Mouse (Mus musculus) hindbrain, embryonic 13.5 days (tissue): ENCODE measurements around the gene Fam193b. TPM values are rescaled to one million over a fixed set of nuclear protein-coding genes. Genes with fewer than 3 reads are reported as not detected.

Experiments
- ATAC-seq: fragments of 200-750 bp; cut with Nextera tagmentation; 2 replicates; pipeline ENCODE4 v1.8.0; 2017; ENCODE audit warnings: moderate TSS enrichment; ENCODE audit not compliant: low FRiP score
- H3K27ac ChIP-seq: fragments of 300-500 bp; sonication (generic); 2 replicates; pipeline ENCODE4 v1.5.1; 2015; ENCODE audit warnings: inconsistent platforms, mild to moderate bottlenecking, moderate library complexity
- H3K27me3 ChIP-seq: fragments of 300-500 bp; sonication (generic); 2 replicates; pipeline ENCODE4 v1.6.1; 2015; ENCODE audit warnings: mild to moderate bottlenecking, inconsistent platforms
- H3K36me3 ChIP-seq: fragments of 300-500 bp; sonication (generic); 2 replicates; pipeline ENCODE4 v1.6.1; 2015; ENCODE audit warnings: mild to moderate bottlenecking, inconsistent platforms
- H3K4me1 ChIP-seq: fragments of 300-500 bp; sonication (generic); replicated peaks from 2 replicates; pipeline ENCODE4 v1.6.1; 2015; ENCODE audit warnings: inconsistent platforms
- H3K4me2 ChIP-seq: fragments of 300-500 bp; sonication (generic); 2 replicates; pipeline ENCODE4 v1.6.1; 2015; ENCODE audit warnings: inconsistent platforms, mild to moderate bottlenecking, moderate library complexity
- H3K4me3 ChIP-seq: fragments of 300-500 bp; sonication (generic); 2 replicates; pipeline ENCODE4 v1.5.1; 2015; ENCODE audit warnings: mild to moderate bottlenecking, inconsistent platforms
- H3K9ac ChIP-seq: fragments of 300-500 bp; sonication (generic); 2 replicates; pipeline ENCODE4 v1.6.1; 2015; ENCODE audit warnings: mild to moderate bottlenecking, inconsistent platforms
- H3K9me3 ChIP-seq: fragments of 300-500 bp; sonication (generic); 2 replicates; pipeline ENCODE4 v1.6.1; 2016; ENCODE audit warnings: inconsistent platforms
- WGBS: fragments of 180-500 bp; shearing (Covaris S2); methylation state at CpG from one replicate; pipeline ENCODE4 v1.1.7; 2015; 5-methylcytosine and 5-hydroxymethylcytosine counted together
- polyA plus RNA-seq: library from polyadenylated mRNA; unstranded; fragments of >200 nt; fragmentation: Nextera tagmentation; extraction: Ambion mirVana; gene quantifications from 2 replicates; pipeline ENCODE4 v1.2.1, GENCODE M21; 2015

Fam193b gene
- polyA plus RNA-seq, result 57.0 and 57.1 TPM in 2 replicates

DNA sequence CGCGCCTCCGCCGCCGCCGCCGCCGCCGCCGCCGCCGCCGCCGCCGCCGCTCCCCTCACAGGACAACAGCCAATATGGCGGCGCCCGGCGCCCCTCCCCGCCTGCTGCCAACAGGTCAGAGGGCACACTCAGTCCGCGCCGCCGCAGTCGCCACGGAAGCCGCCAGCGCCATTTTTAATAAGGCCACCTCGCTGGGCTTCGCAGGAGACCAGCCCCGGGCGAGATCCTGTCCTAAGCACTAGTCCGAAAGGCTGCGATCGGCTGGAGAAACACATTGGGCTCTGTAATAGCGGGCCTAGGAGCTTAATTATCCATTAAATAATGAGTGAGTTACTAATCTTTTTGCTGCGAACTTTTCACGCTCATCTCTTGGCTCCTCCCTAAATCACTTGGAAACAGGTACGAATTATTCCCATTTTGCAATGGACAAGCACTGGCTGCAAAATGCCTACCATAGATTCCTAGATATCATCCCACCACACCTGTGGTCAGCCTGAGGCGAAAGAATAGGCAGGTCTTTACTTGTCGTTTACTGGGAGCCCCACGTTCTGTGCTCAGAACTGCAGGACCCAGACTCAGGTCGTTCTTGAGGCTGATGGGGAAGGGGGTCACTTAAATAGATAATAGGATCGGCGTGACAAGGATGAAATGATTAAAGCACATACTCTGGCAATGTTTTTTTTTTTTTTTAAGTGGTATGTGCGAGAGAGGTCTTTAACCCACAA is at the start of gene Fam193b:
Gene Fam193b, minus strand, starts transcription at position 94 of the 725 bp plus-strand sequence.
- Histone ChIP-seq H3K4me2 (peak within 1 kb of the TSS; percentile 98), H3K4me1 (peaks cover 44% of the 10 kb centered on the region), H3K36me3 (peaks cover 12% of the 10 kb centered on the region), H3K4me3 (peak within 1 kb of the TSS; percentile 94), H3K9me3 (no peaks in the 10 kb centered on the region), H3K9ac (peak within 1 kb of the TSS; percentile 99), H3K27me3 (no peaks in the 10 kb centered on the region), H3K27ac (peak within 1 kb of the TSS; percentile 94)
- 2% methylated on average over 44 of the region's 47 CpGs for WGBS
- peak; percentile 82 for ATAC-seq

- 86% methylated on average over 2 of the region's 2 CpGs for WGBS
- peaks cover 23% of the 10 kb centered on the region for H3K4me1 ChIP-seq
- no peak overlapping the region for H3K27ac ChIP-seq
- H3K9ac ChIP-seq, result no peak overlapping the region
- no peaks in the 10 kb centered on the region for H3K27me3 ChIP-seq
- no peaks in the 10 kb centered on the region for H3K9me3 ChIP-seq
- H3K4me2 ChIP-seq, result no peak overlapping the region
- ATAC-seq, result no peak
- peaks cover 6% of the 10 kb centered on the region for H3K36me3 ChIP-seq
- H3K4me3 ChIP-seq, result no peak overlapping the region
Observed at GRCm38 (mm10) chr13:55620275-55620674, 49.4 kb upstream of the Fam193b start.

DNA sequence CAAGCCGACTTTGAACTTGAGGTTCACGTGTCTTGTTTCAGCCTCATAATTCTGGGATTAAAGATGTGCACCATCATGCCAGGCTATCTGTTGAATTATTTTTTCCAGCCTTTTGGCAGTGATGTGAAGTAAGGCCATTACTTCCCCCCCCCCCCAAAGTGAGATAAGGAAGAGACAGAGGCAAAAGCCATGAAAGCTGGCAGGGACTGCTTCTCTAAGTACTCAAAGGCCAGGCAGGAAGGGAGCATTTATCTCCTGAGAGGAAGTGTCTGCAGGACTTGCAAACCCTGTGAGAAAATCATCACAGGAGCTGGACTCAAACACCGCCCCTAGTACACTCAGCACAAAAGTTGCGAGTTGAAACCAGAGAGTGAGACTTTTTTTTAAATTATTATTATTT is 48.4 kb upstream of the Fam193b start:
- no peaks in the 10 kb centered on the region for H3K27me3 ChIP-seq
- H3K4me2 ChIP-seq, result no peak overlapping the region
- no peak overlapping the region for H3K9ac ChIP-seq
- no peak for ATAC-seq
- 93% methylated on average over 4 of the region's 4 CpGs for WGBS
- peaks cover 8% of the 10 kb centered on the region for H3K36me3 ChIP-seq
- H3K4me3 ChIP-seq, result no peak overlapping the region
- no peaks in the 10 kb centered on the region for H3K9me3 ChIP-seq
- peaks cover 14% of the 10 kb centered on the region for H3K4me1 ChIP-seq
- H3K27ac ChIP-seq, result no peak overlapping the region

DNA sequence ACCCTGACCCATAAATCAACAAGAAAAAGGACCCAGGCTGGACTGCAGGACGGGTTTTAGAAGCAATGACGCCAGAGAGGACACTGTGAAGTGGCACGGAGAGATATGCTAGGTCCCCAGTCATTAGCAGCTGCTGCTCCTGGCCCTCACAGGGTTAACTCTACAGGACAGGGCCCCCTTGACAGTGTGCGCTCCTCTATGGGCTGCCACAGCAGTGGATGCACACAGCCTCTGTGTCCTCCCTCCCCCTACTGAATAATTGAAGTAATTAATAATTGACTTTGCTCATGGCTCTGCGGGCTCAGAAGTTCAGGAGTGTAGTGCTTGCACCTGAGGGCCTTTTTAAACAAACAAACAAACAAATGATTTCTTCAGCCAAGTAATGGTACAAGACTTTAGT is 42.6 kb upstream of the Fam193b start:
- no peak overlapping the region for H3K4me3 ChIP-seq
- 52% methylated on average over 5 of the region's 5 CpGs for WGBS
- peaks cover 44% of the 10 kb centered on the region for H3K36me3 ChIP-seq

DNA sequence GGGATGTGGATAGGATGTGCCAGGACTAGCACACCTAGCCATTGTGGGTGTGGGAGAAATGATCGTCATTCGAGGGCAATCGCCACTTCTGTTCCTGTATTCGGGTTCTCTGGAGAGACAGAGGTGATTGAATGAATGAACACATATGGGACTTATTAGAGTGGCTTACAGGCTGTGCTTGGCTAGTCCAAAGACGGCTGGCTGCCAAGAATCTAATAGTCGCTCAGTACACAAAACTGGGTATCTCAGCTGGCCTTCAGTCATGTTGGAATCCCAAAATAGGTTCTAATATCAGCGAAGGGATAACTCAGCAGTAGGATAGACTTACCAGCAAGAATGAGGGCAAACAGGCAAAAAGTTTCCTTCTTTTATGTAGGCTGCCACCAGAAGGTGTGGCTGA is 41.1 kb upstream of the Fam193b start:
- ATAC-seq, result no peak
- 90% methylated on average over 7 of the region's 7 CpGs for WGBS
- peaks cover 59% of the 10 kb centered on the region for H3K36me3 ChIP-seq
- no peak overlapping the region for H3K27ac ChIP-seq
- no peaks in the 10 kb centered on the region for H3K4me1 ChIP-seq
- no peak overlapping the region for H3K4me2 ChIP-seq
- H3K4me3 ChIP-seq, result no peak overlapping the region
- H3K9ac ChIP-seq, result no peak overlapping the region
- no peaks in the 10 kb centered on the region for H3K27me3 ChIP-seq
- no peaks in the 10 kb centered on the region for H3K9me3 ChIP-seq

More for the DNA sequence above, 42.6 kb upstream of the Fam193b start:
- no peaks in the 10 kb centered on the region for H3K4me1 ChIP-seq
- no peaks in the 10 kb centered on the region for H3K27me3 ChIP-seq
- H3K9ac ChIP-seq, result no peak overlapping the region
- no peaks in the 10 kb centered on the region for H3K9me3 ChIP-seq
- H3K27ac ChIP-seq, result no peak overlapping the region
- ATAC-seq, result no peak
- no peak overlapping the region for H3K4me2 ChIP-seq

DNA sequence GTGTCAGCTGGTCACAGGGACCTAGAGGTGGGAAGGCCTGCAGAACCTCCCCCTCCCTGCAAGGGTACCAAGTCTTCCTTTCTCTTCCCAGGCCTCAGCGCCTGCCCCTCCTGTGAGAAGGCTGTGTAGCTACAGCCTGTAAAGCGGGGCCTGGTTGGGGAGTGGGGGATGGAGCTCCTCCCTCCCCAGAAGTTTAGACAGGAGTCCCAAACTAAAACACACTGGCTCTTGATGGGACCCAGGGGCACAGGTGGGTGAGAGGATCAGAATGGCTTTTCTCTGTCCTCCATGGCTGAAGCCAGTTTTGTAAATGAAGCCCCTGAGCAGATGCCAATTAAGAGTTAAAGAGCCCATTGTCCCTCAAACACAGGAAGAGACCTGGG is 36.7 kb upstream of the Fam193b start:
- Histone ChIP-seq H3K4me3 (no peak overlapping the region), H3K4me1 (peaks cover 4% of the 10 kb centered on the region), H3K4me2 (no peak overlapping the region), H3K9me3 (no peaks in the 10 kb centered on the region), H3K9ac (no peak overlapping the region), H3K27me3 (no peaks in the 10 kb centered on the region), H3K36me3 (peaks cover 81% of the 10 kb centered on the region), H3K27ac (no peak overlapping the region)
- no peak for ATAC-seq
- 92% methylated on average over 2 of the region's 2 CpGs for WGBS

DNA sequence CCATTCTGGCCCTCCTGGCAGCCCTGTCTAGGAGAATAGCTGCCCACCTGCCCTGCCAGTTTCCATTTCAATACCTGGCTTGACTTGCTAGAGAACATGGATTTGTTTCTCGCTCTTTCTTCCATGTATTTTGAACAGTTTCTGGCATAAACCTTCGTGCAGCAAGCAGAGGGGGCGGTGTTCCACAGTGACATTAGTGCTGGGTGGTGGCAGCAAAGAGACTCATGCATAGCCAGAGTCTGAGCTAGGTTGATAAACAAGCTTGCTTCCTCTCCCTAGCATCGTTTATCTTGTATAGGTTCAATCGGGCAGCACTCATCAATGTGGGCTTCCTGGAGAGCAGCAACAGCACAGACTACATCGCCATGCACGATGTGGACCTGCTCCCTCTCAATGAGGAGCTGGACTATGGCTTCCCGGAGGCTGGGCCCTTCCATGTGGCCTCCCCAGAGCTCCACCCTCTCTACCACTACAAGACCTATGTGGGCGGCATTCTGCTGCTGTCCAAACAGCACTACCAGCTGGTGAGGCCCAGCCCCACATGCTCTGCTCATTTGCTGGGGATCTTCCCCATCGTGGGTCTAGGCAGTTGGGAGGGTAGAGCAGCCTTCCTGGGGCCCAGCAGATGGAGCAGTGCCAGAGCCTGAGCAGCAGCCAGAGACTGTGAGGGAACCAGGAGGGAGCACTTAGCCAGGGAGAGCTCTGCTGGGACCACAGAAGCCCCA is 36.1 kb upstream of the Fam193b start:
- WGBS, result 77% methylated on average over 10 of the region's 10 CpGs
- no peak overlapping the region for H3K9ac ChIP-seq
- no peak overlapping the region for H3K27ac ChIP-seq
- H3K9me3 ChIP-seq, result no peaks in the 10 kb centered on the region
- no peaks in the 10 kb centered on the region for H3K27me3 ChIP-seq
- peaks cover 81% of the 10 kb centered on the region for H3K36me3 ChIP-seq
- no peak overlapping the region for H3K4me3 ChIP-seq
- H3K4me2 ChIP-seq, result no peak overlapping the region
- ATAC-seq, result no peak
- peaks cover 10% of the 10 kb centered on the region for H3K4me1 ChIP-seq

DNA sequence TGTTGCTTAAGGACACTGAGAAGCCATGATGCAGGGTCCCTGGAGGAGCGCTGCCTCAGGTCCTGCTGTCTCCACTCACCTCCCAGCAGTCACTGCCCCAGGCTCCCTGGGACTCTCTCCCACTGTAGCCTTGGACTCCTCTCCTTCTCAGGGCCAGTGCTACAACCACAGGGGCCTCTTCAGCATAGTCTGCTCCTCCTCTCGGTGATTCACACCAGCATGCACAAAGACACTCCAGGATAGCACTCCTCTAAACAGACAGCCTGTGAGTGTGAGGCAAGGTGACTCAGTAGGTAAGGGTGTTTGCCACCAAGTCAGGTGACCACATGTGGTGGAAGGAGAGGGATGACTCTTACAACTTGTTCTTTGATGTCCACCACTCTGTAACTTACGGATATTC is 33.7 kb upstream of the Fam193b start:
- Histone ChIP-seq H3K4me1 (peaks cover 25% of the 10 kb centered on the region), H3K36me3 (peaks cover 60% of the 10 kb centered on the region), H3K4me2 (no peak overlapping the region), H3K4me3 (no peak overlapping the region), H3K27ac (no peak overlapping the region), H3K27me3 (no peaks in the 10 kb centered on the region), H3K9ac (no peak overlapping the region), H3K9me3 (no peaks in the 10 kb centered on the region)
- 96% methylated on average over 3 of the region's 3 CpGs for WGBS
- no peak for ATAC-seq

GRCm38 (mm10) chr13:55601611-55602010 is 30.7 kb upstream of the Fam193b start:
- no peak for ATAC-seq
- H3K4me3 ChIP-seq, result no peak overlapping the region
- H3K27ac ChIP-seq, result no peak overlapping the region
- peak overlapping the region; percentile 78 for H3K4me2 ChIP-seq
- H3K27me3 ChIP-seq, result no peaks in the 10 kb centered on the region
- no peak overlapping the region for H3K9ac ChIP-seq
- no peaks in the 10 kb centered on the region for H3K9me3 ChIP-seq
- H3K4me1 ChIP-seq, result peaks cover 29% of the 10 kb centered on the region
- WGBS, result 11% methylated on average over 3 of the region's 3 CpGs
- H3K36me3 ChIP-seq, result peaks cover 48% of the 10 kb centered on the region

DNA sequence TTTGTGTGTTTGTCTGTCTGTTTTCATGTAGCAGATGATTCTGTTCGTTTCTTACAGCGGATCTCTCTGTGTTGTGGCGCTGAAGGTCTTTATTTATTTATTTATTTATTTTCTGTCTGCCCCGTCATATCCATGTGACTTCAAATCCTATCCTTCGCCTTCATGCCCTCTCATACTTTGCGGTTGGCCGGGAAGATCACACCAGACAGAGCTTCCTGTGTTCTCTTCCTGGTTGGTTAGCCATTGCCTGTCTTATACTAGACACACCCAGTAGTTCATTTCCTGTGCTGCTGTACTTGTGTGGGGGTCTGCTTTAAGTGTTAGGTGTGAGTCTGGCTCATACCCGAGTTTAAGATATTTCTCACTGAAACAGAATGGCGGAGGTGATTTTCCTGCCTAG is 29.7 kb upstream of the Fam193b start:
- peak overlapping the region; percentile 93 for H3K9ac ChIP-seq
- H3K27ac ChIP-seq, result peak overlapping the region; percentile 87
- no peaks in the 10 kb centered on the region for H3K27me3 ChIP-seq
- peaks cover 48% of the 10 kb centered on the region for H3K36me3 ChIP-seq
- H3K9me3 ChIP-seq, result no peaks in the 10 kb centered on the region
- peak overlapping the region; percentile 93 for H3K4me3 ChIP-seq
- ATAC-seq, result no peak
- H3K4me2 ChIP-seq, result peak overlapping the region; percentile 78
- 24% methylated on average over 9 of the region's 9 CpGs for WGBS
- H3K4me1 ChIP-seq, result peaks cover 29% of the 10 kb centered on the region

GRCm38 (mm10) chr13:55599566-55600540 is 28.9 kb upstream of the Fam193b start, which contains the start of gene B4galt7:
Gene B4galt7, plus strand, starts transcription at chr13:55599896.
- peak within 1 kb of the TSS; percentile 93 for H3K9ac ChIP-seq
- ATAC-seq, result peak; percentile 83
- H3K4me3 ChIP-seq, result peak within 1 kb of the TSS; percentile 93
- H3K4me1 ChIP-seq, result peaks cover 29% of the 10 kb centered on the region
- H3K27me3 ChIP-seq, result no peaks in the 10 kb centered on the region
- peak within 1 kb of the TSS; percentile 87 for H3K27ac ChIP-seq
- WGBS, result 10% methylated on average over 51 of the region's 51 CpGs
- no peaks in the 10 kb centered on the region for H3K9me3 ChIP-seq
- peaks cover 52% of the 10 kb centered on the region for H3K36me3 ChIP-seq
- peak within 1 kb of the TSS; percentile 78 for H3K4me2 ChIP-seq

DNA sequence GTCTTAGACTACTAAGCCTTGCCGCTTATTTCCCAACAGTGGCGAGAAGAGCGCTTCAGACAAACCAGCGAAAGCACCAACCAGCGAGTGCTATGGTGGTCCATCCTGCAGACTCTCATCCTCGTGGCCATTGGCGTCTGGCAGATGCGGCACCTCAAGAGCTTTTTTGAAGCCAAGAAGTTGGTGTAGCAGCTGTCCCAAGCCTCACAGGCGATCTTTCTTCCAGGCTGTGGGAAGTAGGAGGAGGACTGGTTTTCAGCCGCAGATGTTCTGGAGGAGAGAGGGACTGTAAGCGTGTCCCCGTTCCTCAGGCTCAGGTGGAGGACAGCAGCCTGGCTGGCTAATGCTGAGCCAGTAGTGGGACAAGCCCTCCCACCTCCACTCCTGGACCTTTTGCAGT is 25.9 kb upstream of the Fam193b start:
- peaks cover under 1% of the 10 kb centered on the region; the same call in 1 of the 2 replicates for H3K27me3 ChIP-seq
- H3K4me1 ChIP-seq, result peaks cover 31% of the 10 kb centered on the region
- H3K9me3 ChIP-seq, result no peaks in the 10 kb centered on the region
- H3K4me3 ChIP-seq, result no peak overlapping the region
- WGBS, result 98% methylated on average over 12 of the region's 12 CpGs
- H3K9ac ChIP-seq, result no peak overlapping the region
- H3K36me3 ChIP-seq, result peaks cover 39% of the 10 kb centered on the region
- H3K27ac ChIP-seq, result no peak overlapping the region
- H3K4me2 ChIP-seq, result no peak overlapping the region
- ATAC-seq, result no peak
